Mouse (Mus musculus) E14TG2a.4 (cell line): ENCODE data around the gene Mcts2.

Source experiments
- H3K27me3 ChIP-seq: 2 replicates; pipeline ENCODE4 v1.6.1; 2014; ENCODE audit warnings: low read length, control low read depth; ENCODE audit not compliant: insufficient read depth
- H3K36me3 ChIP-seq: 2 replicates; pipeline ENCODE4 v1.6.1; 2014; ENCODE audit warnings: low read length, control low read depth; ENCODE audit not compliant: insufficient read depth
- H3K4me1 ChIP-seq: replicated peaks from 2 replicates; pipeline ENCODE4 v1.6.1; 2014; ENCODE audit warnings: low read depth, low read length, control low read depth
- H3K4me3 ChIP-seq: replicated peaks from 2 replicates; pipeline ENCODE4 v1.5.1; 2014; ENCODE audit warnings: mild to moderate bottlenecking, low read length
- H3K9me3 ChIP-seq: 2 replicates; pipeline ENCODE4 v1.6.1; 2014; ENCODE audit warnings: low read length, control low read depth
- CTCF ChIP-seq: conservative IDR thresholded peaks from 2 replicates; pipeline ENCODE4 v1.5.1; 2014; ENCODE audit warnings: low read length
- NANOG ChIP-seq: IDR thresholded peaks from 2 replicates; pipeline ENCODE4 v1.6.1; 2014; ENCODE audit warnings: borderline replicate concordance, low read length, mixed read lengths
- POU5F1 ChIP-seq: IDR thresholded peaks from 2 replicates; pipeline ENCODE4 v1.6.1; 2014; ENCODE audit warnings: low read length, borderline replicate concordance

The Mcts2 gene

DNA sequence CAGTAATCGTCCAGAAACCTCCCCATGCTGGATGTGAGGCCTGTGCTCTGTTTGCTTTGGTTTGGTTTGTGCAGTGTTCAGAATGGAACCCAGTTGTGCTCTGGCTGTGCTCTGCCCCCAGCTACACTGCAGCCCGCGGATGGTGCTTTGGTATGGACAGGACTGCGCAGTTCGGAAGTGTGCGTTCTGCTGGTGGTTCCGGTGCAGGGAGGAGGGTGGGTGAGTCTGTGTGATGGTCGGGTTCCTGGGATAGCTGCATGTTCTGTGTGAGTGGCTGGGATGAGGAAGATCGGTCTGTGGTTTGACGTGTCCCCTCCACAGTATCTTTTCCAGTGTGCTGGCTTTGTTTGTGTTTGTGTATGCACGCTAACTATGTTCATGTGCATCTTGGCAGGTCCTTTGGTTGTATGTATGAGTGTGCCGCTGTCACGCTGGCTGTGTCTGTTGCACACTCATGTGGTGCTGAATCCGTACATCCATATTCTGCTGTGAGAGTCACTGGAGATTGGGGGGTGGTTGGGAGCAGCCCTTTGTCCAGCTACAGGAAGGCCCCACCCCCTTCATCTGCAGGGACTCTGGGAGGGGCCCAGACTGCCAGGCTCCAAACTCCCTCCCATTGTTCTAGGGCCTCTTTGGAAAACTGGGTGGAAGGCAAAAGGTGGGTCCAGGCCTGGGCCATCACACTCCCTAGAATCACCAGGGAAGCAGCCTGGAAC, 41.1 kb downstream of the Mcts2 start:
- Histone ChIP-seq H3K4me1 (peaks cover 90% of the 10 kb centered on the region), H3K9me3 (no peaks in the 10 kb centered on the region), H3K27me3 (peaks cover 6% of the 10 kb centered on the region), H3K36me3 (no peaks in the 10 kb centered on the region), H3K4me3 (peak overlapping the region; percentile 70)
- TF ChIP-seq CTCF (no peak), NANOG (no peak), POU5F1 (no peak)

DNA sequence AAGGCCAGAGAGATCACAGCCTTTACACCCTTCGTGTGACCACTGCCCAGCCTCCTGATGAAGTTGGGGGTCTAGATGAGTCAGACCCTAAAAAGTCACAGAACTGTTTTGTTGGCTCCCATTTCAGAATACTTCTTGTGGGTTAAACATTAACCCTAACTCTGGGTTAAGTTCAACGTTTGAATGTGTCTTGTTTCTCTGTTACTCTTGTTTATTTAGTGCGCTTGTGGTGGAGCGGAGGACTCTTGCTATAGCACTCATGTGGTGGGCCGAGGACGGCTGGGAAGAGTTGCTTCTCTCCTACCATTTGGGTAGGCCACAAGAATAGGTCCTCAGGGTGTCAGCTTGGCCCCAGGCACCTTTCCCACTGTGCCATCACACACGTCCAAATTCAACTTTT, 41.8 kb downstream of the Mcts2 start:
- H3K9me3 ChIP-seq, result no peaks in the 10 kb centered on the region
- no peaks in the 10 kb centered on the region for H3K36me3 ChIP-seq
- H3K27me3 ChIP-seq, result 0 out of 2 replicates have a peak, but pooled peaks cover 2% of the 10 kb centered on the region
- H3K4me3 ChIP-seq, result peak overlapping the region; percentile 70
- peaks cover 89% of the 10 kb centered on the region for H3K4me1 ChIP-seq
- TF ChIP-seq NANOG (no peak), POU5F1 (no peak), CTCF (no peak)

DNA sequence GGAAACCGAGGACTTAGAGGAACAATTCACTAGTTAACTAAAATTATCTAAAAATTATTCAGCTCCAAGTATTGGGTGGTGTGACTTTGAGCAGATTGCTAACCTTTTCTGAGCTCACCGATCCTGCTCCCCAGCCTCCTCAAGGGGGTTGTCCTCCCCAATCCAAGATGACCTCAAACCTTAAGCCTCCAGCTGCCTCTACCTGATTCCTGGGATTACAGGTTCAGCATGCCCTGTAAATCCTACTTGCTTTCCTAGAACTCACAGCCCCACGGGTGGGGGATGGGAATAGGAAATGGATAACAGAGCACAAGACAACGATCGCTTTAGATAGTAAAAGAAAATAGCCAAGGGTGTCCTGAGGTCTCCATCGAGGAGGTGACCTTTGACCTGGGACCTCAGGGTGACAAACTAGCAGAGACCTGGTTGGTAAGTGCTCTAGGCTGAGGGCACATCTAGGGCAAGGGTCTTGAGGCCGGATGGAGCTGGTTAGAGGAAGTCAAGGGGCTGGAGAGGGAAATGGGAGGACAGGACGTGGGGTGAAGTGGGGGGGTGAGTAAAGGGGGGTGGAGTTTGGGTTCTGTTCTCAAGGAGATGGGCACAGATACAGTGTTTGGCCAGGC, 42.3 kb downstream of the Mcts2 start:
- TF ChIP-seq NANOG (no peak), POU5F1 (no peak), CTCF (no peak)
- Histone ChIP-seq H3K27me3 (no peaks in the 10 kb centered on the region), H3K36me3 (no peaks in the 10 kb centered on the region), H3K9me3 (no peaks in the 10 kb centered on the region), H3K4me3 (peak overlapping the region; percentile 70), H3K4me1 (peaks cover 91% of the 10 kb centered on the region)

DNA sequence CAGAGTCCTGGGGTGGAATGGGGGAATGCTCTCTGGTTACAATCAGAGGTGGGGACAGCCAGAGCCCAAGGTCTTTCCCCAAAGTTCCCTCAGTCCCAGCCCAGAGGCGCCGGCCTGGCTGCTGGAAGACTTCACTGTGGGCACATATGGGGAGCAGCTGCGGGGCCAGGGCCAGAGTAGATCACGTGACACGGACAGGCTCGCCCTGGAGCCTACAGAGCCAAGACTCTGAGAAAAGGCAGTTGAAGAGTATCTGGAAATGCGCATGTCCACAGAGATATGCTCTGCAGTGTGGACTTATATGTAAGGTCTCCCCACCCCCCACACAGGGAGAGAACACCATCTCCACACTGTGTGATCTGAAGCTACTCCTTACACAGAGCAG, 42.8 kb downstream of the Mcts2 start:
- H3K27me3 ChIP-seq, result no peaks in the 10 kb centered on the region
- TF ChIP-seq POU5F1, result no peak
- no peak for TF ChIP-seq CTCF
- TF ChIP-seq NANOG, result no peak
- H3K4me3 ChIP-seq, result peak overlapping the region; percentile 70
- H3K36me3 ChIP-seq, result no peaks in the 10 kb centered on the region
- no peaks in the 10 kb centered on the region for H3K9me3 ChIP-seq
- H3K4me1 ChIP-seq, result peaks cover 91% of the 10 kb centered on the region

DNA sequence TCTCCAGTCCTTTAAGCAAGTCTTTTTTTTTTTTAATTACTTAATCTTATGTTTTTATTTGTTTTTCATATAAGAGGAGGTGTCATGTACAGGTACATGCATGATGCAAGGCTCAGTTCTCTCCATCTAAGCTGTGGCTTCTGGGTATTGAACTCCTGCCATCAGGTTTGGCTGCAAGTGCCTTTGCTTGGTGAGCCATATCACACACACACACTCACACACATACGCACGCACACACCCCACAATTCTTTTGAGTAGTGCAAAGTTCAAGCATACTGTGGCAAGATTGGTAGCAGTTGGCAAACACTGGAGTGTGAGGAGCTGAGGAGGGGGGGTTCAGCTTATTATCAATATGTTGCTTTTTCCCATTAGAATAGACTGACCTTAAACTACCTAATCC, 46.4 kb downstream of the Mcts2 start:
- peaks cover 8% of the 10 kb centered on the region for H3K27me3 ChIP-seq
- H3K4me1 ChIP-seq, result peaks cover 88% of the 10 kb centered on the region
- TF ChIP-seq POU5F1, result no peak
- TF ChIP-seq NANOG, result no peak
- TF ChIP-seq CTCF, result no peak
- H3K4me3 ChIP-seq, result no peak overlapping the region
- H3K9me3 ChIP-seq, result no peaks in the 10 kb centered on the region
- peaks cover 7% of the 10 kb centered on the region; the same call in 1 of the 2 replicates for H3K36me3 ChIP-seq

DNA sequence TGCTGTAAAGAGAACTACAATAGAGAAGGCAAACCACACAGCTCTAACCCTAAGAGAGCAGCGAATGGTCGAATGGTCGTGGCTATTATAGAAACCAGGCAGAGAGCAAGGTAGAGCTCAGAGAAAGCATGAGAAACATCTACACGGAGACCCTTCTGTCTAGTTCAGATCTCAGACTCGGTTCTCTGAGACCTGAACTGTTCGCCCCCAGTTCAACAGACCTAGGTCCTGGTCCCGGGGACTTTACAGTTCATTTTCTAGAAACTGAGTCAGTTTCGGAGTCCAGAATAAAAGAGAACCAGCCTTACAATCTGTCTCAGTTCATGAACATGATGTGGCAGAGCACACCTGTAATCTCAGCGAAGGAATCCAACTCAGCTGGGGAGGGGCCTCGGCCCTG, 47.7 kb downstream of the Mcts2 start:
- Histone ChIP-seq H3K9me3 (no peaks in the 10 kb centered on the region), H3K4me1 (peaks cover 83% of the 10 kb centered on the region), H3K4me3 (peak overlapping the region; percentile 55), H3K36me3 (peaks cover 7% of the 10 kb centered on the region; the same call in 1 of the 2 replicates), H3K27me3 (peaks cover 8% of the 10 kb centered on the region)
- TF ChIP-seq CTCF, result no peak

DNA sequence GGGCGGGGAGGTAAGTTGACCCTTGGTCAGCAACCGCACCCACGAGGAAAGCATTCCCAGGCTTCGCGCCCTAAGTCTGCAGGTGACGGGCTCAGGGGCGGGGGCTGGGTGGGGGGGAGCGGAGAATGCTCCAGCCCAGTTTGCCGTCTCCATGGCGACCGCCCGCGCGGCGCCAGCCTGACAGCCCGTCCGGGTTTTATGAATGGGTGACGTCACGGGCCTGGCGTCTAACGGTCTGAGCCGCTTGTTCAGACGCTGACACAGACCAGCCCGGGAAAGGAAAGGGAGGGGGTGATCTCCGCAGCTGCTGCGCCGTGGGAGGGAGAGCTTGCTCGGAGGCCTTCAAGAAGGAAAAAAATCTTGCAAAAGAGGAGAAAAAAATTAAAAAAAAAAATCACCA, 48.1 kb downstream of the Mcts2 start:
- peaks cover 83% of the 10 kb centered on the region for H3K4me1 ChIP-seq
- H3K27me3 ChIP-seq, result peaks cover 8% of the 10 kb centered on the region
- H3K9me3 ChIP-seq, result no peaks in the 10 kb centered on the region
- H3K36me3 ChIP-seq, result peaks cover 7% of the 10 kb centered on the region; the same call in 1 of the 2 replicates
- no peak for TF ChIP-seq POU5F1
- no peak for TF ChIP-seq NANOG
- TF ChIP-seq CTCF, result no peak
- H3K4me3 ChIP-seq, result peak overlapping the region; percentile 86

DNA sequence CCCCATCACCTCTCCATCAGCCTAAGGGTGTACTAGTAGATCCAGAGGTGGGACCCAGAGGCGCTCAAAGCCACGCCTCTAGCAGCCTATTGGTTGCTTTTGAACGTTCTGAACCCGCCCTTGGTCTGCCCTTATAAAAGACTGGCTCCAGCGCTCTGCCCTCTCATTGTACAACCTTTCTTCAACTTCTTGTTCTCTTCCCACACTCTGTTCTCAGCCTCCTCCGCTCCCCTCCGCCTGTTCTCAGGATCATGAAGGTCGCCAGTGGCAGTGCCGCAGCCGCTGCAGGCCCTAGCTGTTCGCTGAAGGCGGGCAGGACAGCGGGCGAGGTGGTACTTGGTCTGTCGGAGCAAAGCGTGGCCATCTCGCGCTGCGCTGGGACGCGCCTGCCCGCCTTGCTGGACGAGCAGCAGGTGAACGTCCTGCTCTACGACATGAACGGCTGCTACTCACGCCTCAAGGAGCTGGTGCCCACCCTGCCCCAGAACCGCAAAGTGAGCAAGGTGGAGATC, 49.3 kb downstream of the Mcts2 start, which contains the start of gene Id1:
Gene Id1, plus strand, starts transcription at position 162 of the 512 bp plus-strand sequence.
- TF ChIP-seq POU5F1 (no peak), CTCF (no peak), NANOG (peak; percentile 62)
- Histone ChIP-seq H3K9me3 (no peaks in the 10 kb centered on the region), H3K36me3 (peaks cover 7% of the 10 kb centered on the region; the same call in 1 of the 2 replicates), H3K27me3 (peaks cover 8% of the 10 kb centered on the region), H3K4me1 (peaks cover 83% of the 10 kb centered on the region), H3K4me3 (peak within 1 kb of the TSS; percentile 86)

DNA sequence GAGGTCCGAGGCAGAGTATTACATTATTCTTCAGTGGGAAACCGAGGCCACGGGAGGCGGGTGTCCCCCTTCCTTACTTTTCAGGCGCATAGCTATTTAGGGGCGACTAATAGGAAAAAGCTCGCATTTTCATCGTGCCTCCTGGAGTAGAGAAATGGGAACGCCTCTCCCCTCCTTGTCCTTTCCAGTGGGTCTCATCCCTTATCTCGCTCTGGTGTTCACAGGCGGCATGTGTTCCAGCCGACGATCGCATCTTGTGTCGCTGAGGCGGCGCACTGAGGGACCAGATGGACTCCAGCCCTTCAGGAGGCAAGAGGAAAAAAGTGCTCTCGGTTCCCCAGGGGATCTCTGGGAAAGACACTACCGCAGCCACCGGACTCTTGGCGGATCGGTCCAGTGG, 49.9 kb downstream of the Mcts2 start:
- H3K36me3 ChIP-seq, result peaks cover 7% of the 10 kb centered on the region; the same call in 1 of the 2 replicates
- H3K9me3 ChIP-seq, result no peaks in the 10 kb centered on the region
- H3K4me3 ChIP-seq, result peak overlapping the region; percentile 86
- TF ChIP-seq POU5F1 (no peak), NANOG (no peak), CTCF (no peak)
- peaks cover 8% of the 10 kb centered on the region for H3K27me3 ChIP-seq
- H3K4me1 ChIP-seq, result peaks cover 87% of the 10 kb centered on the region
